Mouse (Mus musculus) hematopoietic stem cell, adult 5-6 weeks (primary cell): ENCODE results near the gene Prok1. TPM values are rescaled to one million over a fixed set of nuclear protein-coding genes. Genes with fewer than 3 reads are reported as not detected.
A peak's percentile ranks its signal among the peaks of the same experiment; 100 is the strongest.

ENCODE experiments used
- ATAC-seq, 2 experiments: fragments of 125-278 bp in 1 of 2; replicated peaks in 1 of 2; 2 replicates each; pipeline ENCODE4 v1.8.0; 2016 to 2017; ENCODE audit warnings: inconsistent platforms in 2 of 2, mild to moderate bottlenecking in 2 of 2, moderate number of reproducible peaks in 2 of 2, low read depth in 1 of 2, moderate TSS enrichment in 1 of 2; ENCODE audit not compliant: low FRiP score in 2 of 2, poor library complexity in 2 of 2, severe bottlenecking in 2 of 2, insufficient read depth in 1 of 2, low TSS enrichment in 1 of 2
- total RNA-seq: library from RNA; stranded (forward); fragments of 172-1452, 232-1000 nt; gene quantifications from 2 replicates; pipeline ENCODE4 v1.2.3, GENCODE M21; 2017

The Prok1 gene
- total RNA-seq, 1 experiment from 2014 or later = not detected

DNA sequence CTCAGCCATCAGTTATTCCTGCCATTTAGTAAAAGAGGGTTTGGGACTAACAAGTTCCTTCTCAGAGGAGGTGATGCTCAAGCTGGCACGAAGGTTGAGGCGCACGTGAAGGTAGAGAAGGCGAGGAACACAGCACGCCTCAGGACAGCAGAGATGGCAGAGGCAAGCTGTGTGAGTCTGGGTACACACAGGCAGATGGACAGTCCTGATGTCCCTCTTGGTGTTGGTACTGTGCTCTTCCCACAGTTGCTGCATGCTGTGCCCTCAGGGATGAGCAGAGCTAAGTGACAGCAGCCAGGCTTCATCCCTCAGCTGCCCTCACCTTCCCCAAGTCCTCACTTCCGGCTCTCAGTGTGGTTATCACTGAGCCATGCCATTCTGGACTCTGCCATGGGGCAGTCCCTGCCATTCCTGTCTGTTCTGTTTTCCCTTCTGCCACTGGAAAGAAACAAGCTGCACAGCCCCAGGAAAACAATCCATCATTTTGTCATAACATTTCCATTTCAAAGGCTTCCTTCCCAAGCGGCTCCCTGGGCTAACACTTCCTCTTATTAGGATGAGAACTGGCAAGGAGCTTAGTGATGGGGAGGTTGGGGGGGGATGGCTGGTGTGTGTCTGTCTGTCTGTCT is 31.8 kb downstream of the Prok1 start:
- ATAC-seq = no peak

- ATAC-seq = no peak
Observed at GRCm38 (mm10) chr3:107206490-107207150, 32.9 kb downstream of the Prok1 start.

- peak; percentile 56 to 67; a peak in 3 of 4 replicates for ATAC-seq
Observed at GRCm38 (mm10) chr3:107205994-107206393, 33.5 kb downstream of the Prok1 start.

- no peak for ATAC-seq
Observed at GRCm38 (mm10) chr3:107205170-107205569, 34.3 kb downstream of the Prok1 start.

GRCm38 (mm10) chr3:107204413-107204812 is 35.1 kb downstream of the Prok1 start:
- ATAC-seq = no peak

DNA sequence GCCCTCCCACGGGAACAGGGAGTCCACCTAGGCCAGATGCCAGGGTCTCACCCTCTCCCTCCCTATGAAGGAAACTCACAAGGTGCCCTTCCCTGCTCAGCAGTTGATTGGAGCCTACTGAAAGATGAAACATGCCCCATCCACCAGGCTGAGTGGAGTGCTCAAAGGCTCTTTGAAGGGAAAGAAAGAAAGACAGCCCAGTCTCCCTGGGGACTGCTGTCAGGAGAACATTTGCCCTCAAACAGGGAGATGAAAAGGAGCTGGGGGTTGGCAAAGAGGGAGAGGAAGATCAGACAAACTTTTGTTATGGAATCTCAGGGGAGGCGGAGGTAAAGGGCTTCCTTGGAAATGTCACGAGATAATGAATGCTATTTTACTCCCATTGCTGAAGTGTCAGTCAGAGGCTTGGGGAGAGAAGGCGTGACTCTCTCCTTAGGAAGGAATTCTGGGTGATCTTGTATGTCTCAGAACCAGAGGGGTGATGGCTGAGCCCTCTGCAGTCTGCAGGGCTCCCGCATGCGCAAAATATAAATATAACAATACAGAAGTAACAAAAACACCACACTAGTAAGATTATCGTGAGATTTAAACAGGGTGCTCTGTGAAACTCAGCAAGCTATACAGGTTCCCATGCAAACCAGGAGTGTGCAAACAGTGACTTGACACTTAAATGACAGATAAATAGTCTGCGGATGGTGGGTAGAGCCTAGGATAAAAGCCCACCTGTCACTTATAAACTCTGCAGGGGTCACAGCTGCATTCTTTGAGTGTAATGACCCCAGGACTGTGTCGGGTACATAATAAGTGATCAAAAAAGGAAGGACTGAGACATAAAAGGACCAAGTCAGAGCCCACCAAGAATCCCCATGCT is 38.0 kb downstream of the Prok1 start:
- ATAC-seq = no peak

- peak; percentile 43 to 55; a peak in 2 of 4 replicates for ATAC-seq
Observed at GRCm38 (mm10) chr3:107188226-107188899, 51.1 kb downstream of the Prok1 start.

DNA sequence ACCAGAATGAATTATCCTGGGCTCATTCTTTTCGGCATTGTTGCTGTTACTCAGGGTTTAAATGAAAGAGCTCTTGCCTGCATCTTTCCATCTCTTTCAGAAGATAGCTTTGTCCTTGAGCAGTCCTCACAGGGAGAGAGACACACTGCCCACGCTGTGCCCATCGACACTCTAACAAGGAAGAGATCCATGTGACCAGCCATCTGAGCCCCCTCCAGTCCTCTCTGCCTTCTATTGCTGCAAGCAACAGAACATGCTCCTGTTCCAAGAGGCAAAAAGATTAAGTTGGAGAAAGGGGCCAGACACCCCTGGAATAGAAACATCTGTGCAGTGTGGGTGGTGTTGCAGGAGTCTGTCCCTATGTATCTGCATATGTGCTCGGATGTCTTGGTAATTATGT is 52.5 kb downstream of the Prok1 start:
- no peak for ATAC-seq

GRCm38 (mm10) chr3:107185597-107185996 is 53.9 kb downstream of the Prok1 start:
- no peak; a peak in 1 of 4 replicates for ATAC-seq

DNA sequence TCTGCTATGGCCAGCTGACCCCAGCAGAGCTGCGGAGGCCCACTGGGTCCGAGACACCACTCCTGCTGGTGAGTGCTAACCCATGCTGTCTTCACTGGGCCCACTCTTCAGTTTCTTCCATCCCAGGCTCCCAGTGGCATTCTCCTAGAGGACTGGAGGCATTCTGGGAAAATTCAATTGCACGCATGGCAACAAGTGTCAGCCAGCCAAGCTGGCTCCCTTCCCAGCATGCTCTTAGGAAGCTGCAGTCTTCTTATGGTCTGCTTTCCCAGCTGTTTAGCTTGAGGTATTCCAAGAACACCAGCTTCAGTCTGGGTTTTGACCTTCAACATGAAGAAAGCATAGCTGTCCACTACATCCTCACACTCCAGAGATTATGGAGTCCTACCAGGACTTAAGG is 56.3 kb downstream of the Prok1 start:
- ATAC-seq = no peak

Other genes with a start within 250 kb of the Prok1 start
- gene Kcna3, start 203.5 kb downstream of the Prok1 start, total RNA-seq = 16.3 and 16.8 TPM in 2 replicates
- not detected in 2 replicates for gene Kcna2, start 138.6 kb downstream of the Prok1 start, total RNA-seq
- not detected in 2 replicates for gene Kcna10, start 56.7 kb downstream of the Prok1 start, total RNA-seq
- not detected in 2 replicates for gene Cym, start 18.0 kb downstream of the Prok1 start, total RNA-seq
- gene A630076J17Rik, start 9.1 kb downstream of the Prok1 start, total RNA-seq = not detected in 2 replicates
- 43.8 and 51.2 TPM in 2 replicates for gene Lamtor5, start 39.2 kb upstream of the Prok1 start, total RNA-seq
- not detected in 2 replicates for gene Slc16a4, start 51.5 kb upstream of the Prok1 start, total RNA-seq
- gene Rbm15, start 94.0 kb upstream of the Prok1 start, total RNA-seq = 34.5 and 34.9 TPM in 2 replicates
- not detected in 2 replicates for gene Kcnc4, start 219.8 kb upstream of the Prok1 start, total RNA-seq